Mouse (Mus musculus): ENCODE results near the gene Uevld. TPM values are rescaled to one million over a fixed set of nuclear protein-coding genes. Genes with fewer than 3 reads are reported as not detected.
"Not testable (repeated sequence)": the region's sequence is repeated elsewhere in the genome, so short reads cannot be mapped to it uniquely, and the experiment has no call there.

Gene Uevld
- polyA plus RNA-seq, 1 experiment from 2014 or later = 4.7 TPM

- no peak for ATAC-seq
- WGBS = 96% methylated on average over 3 of the region's 3 CpGs
- Histone ChIP-seq H3K9ac (ENCODE audit: low read depth, low read length) (no peak overlapping the region), H3K4me2 (ENCODE audit: low read length) (no peak overlapping the region), H3K4me3 (ENCODE audit: low read length) (no peak overlapping the region), H3K4me1 (ENCODE audit: control insufficient read depth, insufficient read depth, low read depth, low read length) (no peaks in the 10 kb centered on the region), H3K27ac (ENCODE audit: low read depth, low read length) (no peak overlapping the region), H3K27me3 (replicated peaks; ENCODE audit: control insufficient read depth, insufficient read depth, low read length) (no peaks in the 10 kb centered on the region), H3K36me3 (ENCODE audit: control insufficient read depth, insufficient read depth, low read length) (peaks cover 35% of the 10 kb centered on the region), H3K9me3 (ENCODE audit: control insufficient read depth, low read length) (no peaks in the 10 kb centered on the region)
Observed at GRCm38 (mm10) chr7:46899343-46899742, 59.0 kb downstream of the Uevld start.

DNA sequence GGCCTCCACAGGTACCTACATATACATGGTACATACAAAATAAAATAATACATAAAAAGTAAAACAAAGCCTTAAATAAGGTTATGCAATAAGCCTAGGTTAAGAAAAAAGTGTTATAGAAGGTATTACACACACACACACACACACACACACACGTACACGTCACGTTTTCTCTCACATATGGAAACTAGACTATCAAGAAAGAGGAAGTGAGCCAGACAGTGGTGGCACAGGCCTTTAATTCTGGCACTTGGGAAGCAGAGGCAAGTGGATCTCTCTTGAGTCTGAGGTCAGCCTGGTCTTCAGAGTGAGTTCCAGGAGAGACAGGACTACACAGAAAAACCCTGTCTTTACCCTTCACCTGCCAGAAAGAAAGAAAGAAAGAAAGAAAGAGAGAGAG, 62.8 kb downstream of the Uevld start:
- Histone ChIP-seq H3K9ac (ENCODE audit: low read depth, low read length) (no peak overlapping the region), H3K36me3 (ENCODE audit: control insufficient read depth, insufficient read depth, low read length) (peaks cover 31% of the 10 kb centered on the region), H3K4me2 (ENCODE audit: low read length) (no peak overlapping the region), H3K27me3 (replicated peaks; ENCODE audit: control insufficient read depth, insufficient read depth, low read length) (no peaks in the 10 kb centered on the region), H3K27ac (ENCODE audit: low read depth, low read length) (no peak overlapping the region), H3K4me1 (ENCODE audit: control insufficient read depth, insufficient read depth, low read depth, low read length) (no peaks in the 10 kb centered on the region), H3K9me3 (ENCODE audit: control insufficient read depth, low read length) (no peaks in the 10 kb centered on the region), H3K4me3 (ENCODE audit: low read length) (no peak overlapping the region)
- ATAC-seq = no peak
- 95% methylated on average over 3 of the region's 3 CpGs for WGBS

DNA sequence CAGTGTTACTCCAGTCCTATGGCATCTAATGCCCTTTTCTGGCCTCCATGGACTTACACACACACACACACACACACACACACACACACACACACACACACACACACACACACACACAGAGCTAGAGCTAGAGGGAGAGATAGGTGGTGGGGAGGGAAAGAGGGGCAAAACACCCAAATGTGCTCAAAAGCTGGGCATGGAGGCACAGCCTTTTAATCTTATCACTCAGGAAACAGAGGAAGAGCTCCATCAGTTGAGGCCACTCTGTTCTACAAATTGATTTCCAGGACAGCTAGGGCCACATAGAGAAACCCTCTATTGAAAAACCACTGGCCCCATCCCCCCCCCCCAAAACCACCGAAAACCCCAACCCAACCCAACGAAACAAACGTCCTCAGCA, 75.0 kb downstream of the Uevld start:
- Histone ChIP-seq H3K9ac (ENCODE audit: low read depth, low read length) (no peak overlapping the region), H3K4me1 (ENCODE audit: control insufficient read depth, insufficient read depth, low read depth, low read length) (no peaks in the 10 kb centered on the region), H3K4me3 (ENCODE audit: low read length) (no peak overlapping the region), H3K9me3 (ENCODE audit: control insufficient read depth, low read length) (no peaks in the 10 kb centered on the region), H3K27me3 (replicated peaks; ENCODE audit: control insufficient read depth, insufficient read depth, low read length) (no peaks in the 10 kb centered on the region), H3K27ac (ENCODE audit: low read depth, low read length) (no peak overlapping the region), H3K36me3 (ENCODE audit: control insufficient read depth, insufficient read depth, low read length) (peaks cover 4% of the 10 kb centered on the region), H3K4me2 (ENCODE audit: low read length) (no peak overlapping the region)
- no peak for ATAC-seq
- WGBS = 93% methylated on average over 3 of the region's 3 CpGs

- H3K9ac ChIP-seq (ENCODE audit: low read depth, low read length); H3K27ac ChIP-seq (ENCODE audit: low read depth, low read length); H3K27me3 ChIP-seq (replicated peaks; ENCODE audit: control insufficient read depth, insufficient read depth, low read length); ATAC-seq; H3K4me1 ChIP-seq (ENCODE audit: control insufficient read depth, insufficient read depth, low read depth, low read length); H3K36me3 ChIP-seq (ENCODE audit: control insufficient read depth, insufficient read depth, low read length); H3K4me3 ChIP-seq (ENCODE audit: low read length); H3K4me2 ChIP-seq (ENCODE audit: low read length); H3K9me3 ChIP-seq (ENCODE audit: control insufficient read depth, low read length): not testable (repeated sequence)
- 79% methylated on average over 6 of the region's 8 CpGs for WGBS
Observed at GRCm38 (mm10) chr7:46881941-46882340, 76.4 kb downstream of the Uevld start.

GRCm38 (mm10) chr7:46880992-46881391, 77.3 kb downstream of the Uevld start:
- 88% methylated on average over 2 of the region's 2 CpGs for WGBS
- Histone ChIP-seq H3K4me1 (ENCODE audit: control insufficient read depth, insufficient read depth, low read depth, low read length) (no peaks in the 10 kb centered on the region), H3K4me3 (ENCODE audit: low read length) (no peak overlapping the region), H3K9me3 (ENCODE audit: control insufficient read depth, low read length) (no peaks in the 10 kb centered on the region), H3K27ac (ENCODE audit: low read depth, low read length) (no peak overlapping the region), H3K4me2 (ENCODE audit: low read length) (no peak overlapping the region), H3K36me3 (ENCODE audit: control insufficient read depth, insufficient read depth, low read length) (0 out of 2 replicates have a peak, but pooled peaks cover 2% of the 10 kb centered on the region), H3K9ac (ENCODE audit: low read depth, low read length) (no peak overlapping the region), H3K27me3 (replicated peaks; ENCODE audit: control insufficient read depth, insufficient read depth, low read length) (no peaks in the 10 kb centered on the region)
- no peak for ATAC-seq

- Histone ChIP-seq H3K4me2 (ENCODE audit: low read length) (no peak overlapping the region), H3K27me3 (replicated peaks; ENCODE audit: control insufficient read depth, insufficient read depth, low read length) (no peaks in the 10 kb centered on the region), H3K27ac (ENCODE audit: low read depth, low read length) (no peak overlapping the region), H3K4me1 (ENCODE audit: control insufficient read depth, insufficient read depth, low read depth, low read length) (no peaks in the 10 kb centered on the region), H3K4me3 (ENCODE audit: low read length) (no peak overlapping the region), H3K9ac (ENCODE audit: low read depth, low read length) (no peak overlapping the region), H3K36me3 (ENCODE audit: control insufficient read depth, insufficient read depth, low read length) (0 out of 2 replicates have a peak, but pooled peaks cover 2% of the 10 kb centered on the region), H3K9me3 (ENCODE audit: control insufficient read depth, low read length) (no peaks in the 10 kb centered on the region)
- ATAC-seq = no peak
- 93% methylated on average over 5 of the region's 5 CpGs for WGBS
Observed at GRCm38 (mm10) chr7:46879851-46880250, 78.5 kb downstream of the Uevld start.

DNA sequence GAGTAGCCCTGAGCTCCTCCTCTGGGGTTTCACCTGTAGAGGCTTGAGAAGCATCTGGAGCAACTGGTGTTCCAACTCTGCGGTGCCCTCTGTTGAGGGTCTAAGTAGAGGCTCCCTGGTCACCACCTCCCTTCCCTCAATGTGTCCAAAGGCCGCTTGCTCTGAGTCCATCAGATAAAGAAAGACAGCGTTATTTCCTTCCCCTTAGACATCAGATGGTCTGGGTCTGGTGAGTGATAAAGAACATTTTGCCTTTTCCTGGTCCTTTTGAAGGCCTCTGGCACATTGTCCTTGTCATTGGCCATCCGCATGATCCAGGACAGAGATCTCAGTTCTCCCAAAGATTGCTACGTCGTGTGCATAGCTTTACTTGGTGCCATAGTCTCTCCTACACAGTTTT, 81.1 kb downstream of the Uevld start:
- Histone ChIP-seq H3K27me3 (replicated peaks; ENCODE audit: control insufficient read depth, insufficient read depth, low read length) (no peaks in the 10 kb centered on the region), H3K9me3 (ENCODE audit: control insufficient read depth, low read length) (no peaks in the 10 kb centered on the region), H3K4me1 (ENCODE audit: control insufficient read depth, insufficient read depth, low read depth, low read length) (no peaks in the 10 kb centered on the region), H3K4me2 (ENCODE audit: low read length) (no peak overlapping the region), H3K27ac (ENCODE audit: low read depth, low read length) (no peak overlapping the region), H3K36me3 (ENCODE audit: control insufficient read depth, insufficient read depth, low read length) (0 out of 2 replicates have a peak, but pooled peaks cover 2% of the 10 kb centered on the region), H3K4me3 (ENCODE audit: low read length) (no peak overlapping the region), H3K9ac (ENCODE audit: low read depth, low read length) (no peak overlapping the region)
- 79% methylated on average over 6 of the region's 6 CpGs for WGBS
- no peak for ATAC-seq

DNA sequence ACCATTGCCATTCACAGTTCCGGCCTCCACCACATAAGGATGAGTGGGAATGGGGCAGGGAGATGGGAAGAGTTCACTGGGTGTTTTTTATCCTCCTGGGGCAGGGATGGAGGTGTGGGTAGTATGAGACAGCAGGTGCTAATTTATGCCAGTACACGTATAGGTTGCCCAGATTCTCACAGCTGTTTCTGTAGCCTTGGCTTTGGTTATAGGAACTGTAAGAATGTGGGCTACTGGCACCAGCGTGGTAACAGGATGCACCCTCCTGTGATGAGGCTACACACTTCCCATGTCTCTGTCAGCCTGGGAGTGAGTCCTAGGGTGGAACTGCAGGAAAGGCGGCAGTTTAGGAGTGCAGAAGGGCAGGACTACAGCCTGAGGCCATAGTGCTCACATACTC, 81.5 kb downstream of the Uevld start:
- ATAC-seq = no peak
- Histone ChIP-seq H3K27me3 (replicated peaks; ENCODE audit: control insufficient read depth, insufficient read depth, low read length) (no peaks in the 10 kb centered on the region), H3K4me1 (ENCODE audit: control insufficient read depth, insufficient read depth, low read depth, low read length) (no peaks in the 10 kb centered on the region), H3K4me2 (ENCODE audit: low read length) (no peak overlapping the region), H3K27ac (ENCODE audit: low read depth, low read length) (no peak overlapping the region), H3K36me3 (ENCODE audit: control insufficient read depth, insufficient read depth, low read length) (0 out of 2 replicates have a peak, but pooled peaks cover 2% of the 10 kb centered on the region), H3K9ac (ENCODE audit: low read depth, low read length) (no peak overlapping the region), H3K9me3 (ENCODE audit: control insufficient read depth, low read length) (no peaks in the 10 kb centered on the region), H3K4me3 (ENCODE audit: low read length) (no peak overlapping the region)
- 70% methylated on average over 4 of the region's 4 CpGs for WGBS

Data from hindbrain, embryonic 16.5 days (tissue).